Mouse (Mus musculus): ENCODE data around the gene Tmem127.

DNA sequence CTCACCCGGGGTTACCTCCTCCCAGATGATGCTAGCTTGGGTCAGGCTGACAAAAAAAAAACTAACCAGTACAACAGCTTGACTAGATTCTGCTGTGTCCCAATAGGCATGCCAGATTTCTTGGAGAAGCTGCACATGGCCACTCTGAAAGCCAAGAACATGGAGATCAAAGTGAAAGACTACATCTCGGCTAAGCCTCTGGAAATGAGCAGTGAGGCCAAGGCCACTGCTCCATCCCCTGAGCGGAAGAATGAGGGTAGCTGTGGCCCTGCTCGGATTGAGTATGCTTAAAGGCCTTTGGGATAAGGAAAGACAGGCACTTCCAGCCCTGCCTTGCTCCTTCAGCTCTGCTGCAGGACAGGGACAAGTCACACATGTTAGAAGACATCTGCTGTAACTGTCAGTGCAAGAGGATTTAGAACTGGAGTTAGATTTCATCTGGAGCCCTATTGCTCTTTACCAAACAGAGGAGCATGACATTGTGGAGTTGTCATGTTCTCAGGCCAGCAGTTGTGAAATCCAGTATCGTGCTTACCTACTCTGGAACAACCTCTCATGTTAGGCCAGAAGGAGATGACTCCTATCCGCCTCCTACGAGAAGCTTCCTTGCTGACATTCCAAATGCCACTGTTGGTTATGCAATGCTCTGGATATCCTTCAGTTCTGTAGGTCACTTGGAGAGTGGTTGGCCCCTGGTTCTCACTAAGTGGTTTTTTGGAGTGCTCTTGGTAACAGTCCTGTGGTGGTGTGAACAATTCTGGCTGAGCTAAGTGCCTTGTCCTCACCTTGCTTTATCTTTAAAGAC lies 49.5 kb downstream of the Tmem127 start:
- TF ChIP-seq CTCF (IDR thresholded peaks at IDR 0.05; ENCODE audit: insufficient read depth, low read length) (no peak), POLR2A (IDR thresholded peaks at IDR 0.05; ENCODE audit: borderline replicate concordance, extremely low read depth, low read depth, low read length) (no peak)
